Mouse (Mus musculus) MEL (cell line): Measurements from ENCODE around the gene Smim24. TPM values are rescaled to one million over a fixed set of nuclear protein-coding genes. Genes with fewer than 3 reads are reported as not detected.

Experiments
- DNase-seq: peaks from one replicate; pipeline ENCODE4 v3.0.0; 2011; ENCODE audit warnings: low read depth, low spot score
- H3K27ac ChIP-seq: 2 replicates; pipeline ENCODE4 v1.5.1; 2012; ENCODE audit warnings: low read depth, mild to moderate bottlenecking, control low read depth, low read length, moderate library complexity; ENCODE audit not compliant: control insufficient read depth
- H3K27me3 ChIP-seq, 2 experiments: fragments of 150-350 bp in 1 of 2; sonication (generic) in 1 of 2; 2 replicates each; pipeline ENCODE4 v1.6.1; 2012; ENCODE audit warnings: low read length in 2 of 2, mild to moderate bottlenecking in 2 of 2, improper control_type of control experiment in 1 of 2, moderate library complexity in 1 of 2; ENCODE audit not compliant: insufficient read depth in 2 of 2, control insufficient read depth in 1 of 2
- H3K36me3 ChIP-seq, 2 experiments: 2 replicates each; pipeline ENCODE4 v1.6.1; 2012 to 2014; ENCODE audit warnings: low read length in 2 of 2, improper control_type of control experiment in 1 of 2, inconsistent platforms in 1 of 2, mild to moderate bottlenecking in 1 of 2; ENCODE audit not compliant: insufficient read depth in 2 of 2, control insufficient read depth in 1 of 2
- H3K4me1 ChIP-seq, 2 experiments: fragments of 150-350 bp in 1 of 2; sonication (generic) in 1 of 2; 2 replicates each; pipeline ENCODE4 v1.6.1; 2012; ENCODE audit warnings: low read length in 2 of 2, improper control_type of control experiment in 1 of 2, mild to moderate bottlenecking in 1 of 2; ENCODE audit not compliant: insufficient read depth in 2 of 2, control insufficient read depth in 1 of 2
- H3K4me3 ChIP-seq, 2 experiments: fragments of 150-350 bp in 1 of 2; sonication (generic) in 1 of 2; 2 replicates each; pipeline ENCODE4 v1.5.1; 2012; ENCODE audit warnings: low read depth in 2 of 2, low read length in 2 of 2, mild to moderate bottlenecking in 2 of 2, moderate library complexity in 2 of 2, control low read depth in 1 of 2, improper control_type of control experiment in 1 of 2; ENCODE audit not compliant: control insufficient read depth in 1 of 2, insufficient read depth in 1 of 2
- H3K79me2 ChIP-seq: 2 replicates; pipeline ENCODE4 v1.6.1; 2012; ENCODE audit warnings: mild to moderate bottlenecking, low read length, moderate library complexity; ENCODE audit not compliant: control insufficient read depth, poor library complexity, insufficient read depth
- H3K9ac ChIP-seq: 2 replicates; pipeline ENCODE4 v1.6.1; 2012; ENCODE audit warnings: low read depth, mild to moderate bottlenecking, control low read depth, low read length, moderate library complexity; ENCODE audit not compliant: control insufficient read depth, poor library complexity, severe bottlenecking
- H3K9me3 ChIP-seq: fragments of 150-350 bp; sonication (generic); replicated peaks from 2 replicates; pipeline ENCODE4 v1.6.1; 2012; ENCODE audit warnings: mild to moderate bottlenecking, low read length, improper control_type of control experiment, moderate library complexity; ENCODE audit not compliant: insufficient read depth
- BHLHE40 ChIP-seq: IDR thresholded peaks from 2 replicates; pipeline ENCODE4 v1.6.1; 2012; ENCODE audit warnings: low read depth, mild to moderate bottlenecking, inconsistent platforms, low read length, improper control_type of control experiment, borderline replicate concordance
- CHD1 ChIP-seq: IDR thresholded peaks from 2 replicates; pipeline ENCODE4 v1.6.1; 2012; ENCODE audit warnings: low read depth, mild to moderate bottlenecking, inconsistent platforms, low read length, improper control_type of control experiment
- CHD2 ChIP-seq: IDR thresholded peaks from 2 replicates; pipeline ENCODE4 v1.6.1; 2011; ENCODE audit warnings: low read length, improper control_type of control experiment
- E2F4 ChIP-seq: IDR thresholded peaks from 2 replicates; pipeline ENCODE4 v1.6.1; 2011; ENCODE audit warnings: low read depth, low read length, improper control_type of control experiment, borderline replicate concordance
- ELF1 ChIP-seq: IDR thresholded peaks from 2 replicates; pipeline ENCODE4 v1.6.1; 2014; ENCODE audit warnings: low read depth, mild to moderate bottlenecking, inconsistent platforms, low read length, improper control_type of control experiment, moderate library complexity
- EP300 ChIP-seq, 2 experiments: IDR thresholded peaks; 2 replicates each; pipeline ENCODE4 v1.6.1; 2011; ENCODE audit warnings: improper control_type of control experiment in 2 of 2, low read length in 2 of 2, low read depth in 1 of 2, mild to moderate bottlenecking in 1 of 2
- GABPA ChIP-seq: IDR thresholded peaks from 2 replicates; pipeline ENCODE4 v1.6.1; 2012; ENCODE audit warnings: low read depth, mild to moderate bottlenecking, inconsistent platforms, low read length, improper control_type of control experiment, moderate library complexity
- GATA1 ChIP-seq: IDR thresholded peaks from 2 replicates; pipeline ENCODE4 v1.6.1; 2011; ENCODE audit warnings: low read depth, low read length, improper control_type of control experiment
- HCFC1 ChIP-seq: IDR thresholded peaks from 2 replicates; pipeline ENCODE4 v1.6.1; 2012; ENCODE audit warnings: low read depth, mild to moderate bottlenecking, inconsistent platforms, low read length, improper control_type of control experiment, moderate library complexity
- JUND ChIP-seq: IDR thresholded peaks from 2 replicates; pipeline ENCODE4 v1.6.1; 2011; ENCODE audit warnings: low read depth, mild to moderate bottlenecking, improper control_type of control experiment, low read length
- KAT2A ChIP-seq: conservative IDR thresholded peaks from 2 replicates; pipeline ENCODE4 v1.6.1; 2012; ENCODE audit warnings: low read depth, low read length, improper control_type of control experiment, inconsistent platforms
- MAZ ChIP-seq: IDR thresholded peaks from 2 replicates; pipeline ENCODE4 v1.6.1; 2012; ENCODE audit warnings: low read depth, mild to moderate bottlenecking, inconsistent platforms, low read length, improper control_type of control experiment
- NELFE ChIP-seq: IDR thresholded peaks from 2 replicates; pipeline ENCODE4 v1.6.1; 2011; ENCODE audit warnings: low read depth, low read length, improper control_type of control experiment
- NRF1 ChIP-seq: IDR thresholded peaks from 2 replicates; pipeline ENCODE4 v1.6.1; 2014; ENCODE audit warnings: low read depth, mild to moderate bottlenecking, inconsistent platforms, low read length, improper control_type of control experiment, moderate library complexity; ENCODE audit not compliant: poor library complexity, insufficient read depth, severe bottlenecking
- POLR2AphosphoS2 ChIP-seq: IDR thresholded peaks from 2 replicates; pipeline ENCODE4 v1.6.1; 2011; ENCODE audit warnings: low read length, improper control_type of control experiment
- POLR2AphosphoS5 ChIP-seq: IDR thresholded peaks from 2 replicates; pipeline ENCODE4 v1.6.1; 2012; ENCODE audit warnings: low read depth, borderline replicate concordance, mild to moderate bottlenecking, inconsistent platforms, low read length, moderate library complexity, mixed read lengths
- RCOR1 ChIP-seq: IDR thresholded peaks from 2 replicates; pipeline ENCODE4 v1.6.1; 2012; ENCODE audit warnings: low read depth, mild to moderate bottlenecking, inconsistent platforms, low read length, improper control_type of control experiment
- TAL1 ChIP-seq: IDR thresholded peaks from 2 replicates; pipeline ENCODE4 v1.6.1; 2012; ENCODE audit warnings: mild to moderate bottlenecking, inconsistent platforms, low read length, moderate library complexity, mixed read lengths
- TBP ChIP-seq: IDR thresholded peaks from 2 replicates; pipeline ENCODE4 v1.8.0; 2011; ENCODE audit warnings: low read depth, low read length, improper control_type of control experiment
- UBTF ChIP-seq: IDR thresholded peaks from 2 replicates; pipeline ENCODE4 v1.6.1; 2012; ENCODE audit warnings: low read depth, mild to moderate bottlenecking, inconsistent platforms, low read length, improper control_type of control experiment, moderate library complexity, borderline replicate concordance; ENCODE audit not compliant: insufficient read depth
- USF1 ChIP-seq: IDR thresholded peaks from 2 replicates; pipeline ENCODE4 v1.6.1; 2014; ENCODE audit warnings: low read depth, mild to moderate bottlenecking, inconsistent platforms, low read length, improper control_type of control experiment, moderate library complexity
- ZKSCAN1 ChIP-seq: IDR thresholded peaks from 2 replicates; pipeline ENCODE4 v1.6.1; 2012; ENCODE audit warnings: low read depth, mild to moderate bottlenecking, inconsistent platforms, low read length, improper control_type of control experiment, moderate library complexity
- ZMIZ1 ChIP-seq: IDR thresholded peaks from 2 replicates; pipeline ENCODE4 v1.6.1; 2012; ENCODE audit warnings: low read depth, mild to moderate bottlenecking, inconsistent platforms, low read length, improper control_type of control experiment, moderate library complexity
- ZNF384 ChIP-seq: IDR thresholded peaks from 2 replicates; pipeline ENCODE4 v1.6.1; 2012; ENCODE audit warnings: low read depth, mild to moderate bottlenecking, inconsistent platforms, low read length, improper control_type of control experiment
- polyA plus RNA-seq, 2 experiments: library from polyadenylated mRNA; stranded (reverse) in 1 of 2; unstranded in 1 of 2; fragments of >175 nt in 1 of 2; fragments of >200 nt in 1 of 2; gene quantifications; 2 replicates each; pipeline versions ENCODE4 v1.2.1 to v1.2.4; 2012; ENCODE audit warnings: low replicate concordance in 2 of 2, low read depth in 1 of 2; ENCODE audit not compliant: insufficient read length in 2 of 2, insufficient read depth in 1 of 2, missing spikeins in 1 of 2
- total RNA-seq: library from RNA; depleted of rRNA; stranded (reverse); fragments of 300-350 nt; gene quantifications from 2 replicates; pipeline ENCODE4 v1.2.3, GENCODE M21; 2012

The Smim24 gene
- total and polyA plus RNA-seq, 3 experiments: 6.7 to 29.5 TPM; not detected in 1

GRCm38 (mm10) chr10:81364666-81365065, 28.2 kb upstream of the Smim24 start:
- Histone ChIP-seq H3K9ac (no peak overlapping the region), H3K4me3 (no peak overlapping the region), H3K36me3 (peaks cover 0 to 3% of the 10 kb centered on the region in 2 experiments; a peak in 1 of 4 replicates), H3K79me2 (peaks cover 3% of the 10 kb centered on the region; the same call in 1 of the 2 replicates), H3K4me1 (peaks cover 0 to 5% of the 10 kb centered on the region in 2 experiments; a peak in 1 of 4 replicates), H3K27ac (no peak overlapping the region), H3K9me3 (no peaks in the 10 kb centered on the region), H3K27me3 (no peaks in the 10 kb centered on the region)
- DNase-seq: no peak
- TF ChIP-seq UBTF (no peak), GATA1 (no peak), BHLHE40 (no peak), MAZ (no peak), KAT2A (no peak), JUND (no peak), ELF1 (no peak), USF1 (no peak), HCFC1 (no peak), ZMIZ1 (no peak; the same call in 1 of the 2 replicates), TBP (no peak), GABPA (no peak), ZKSCAN1 (no peak), E2F4 (no peak), ZNF384 (no peak), EP300 (IDR thresholded peaks at IDR 0.05; ENCODE audit: low read depth in 1 of 2, low read length in 2 of 2) (no peak)

DNA sequence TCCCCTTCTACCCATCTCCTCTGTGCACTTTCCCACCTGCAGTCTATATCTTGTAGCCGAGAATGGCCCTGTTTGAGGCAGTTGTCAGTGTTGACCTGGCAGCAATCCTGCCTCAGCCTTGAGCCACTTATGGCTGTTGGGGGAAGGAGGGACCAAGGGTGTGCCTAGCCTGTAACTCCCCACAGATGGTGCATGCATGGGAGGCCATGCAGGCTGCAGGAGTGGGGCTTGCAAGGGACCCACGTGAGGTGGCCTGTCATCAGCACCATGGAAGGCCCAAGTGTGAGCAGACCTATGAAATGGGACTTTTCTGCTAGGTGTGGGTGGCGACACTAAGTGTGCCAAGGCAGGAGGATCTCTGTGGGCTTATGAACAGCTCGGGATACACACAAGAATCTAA, 27.8 kb upstream of the Smim24 start:
- Histone ChIP-seq H3K27me3 (no peaks in the 10 kb centered on the region), H3K4me3 (no peak overlapping the region), H3K4me1 (peaks cover 0 to 5% of the 10 kb centered on the region in 2 experiments; a peak in 1 of 4 replicates), H3K9ac (no peak overlapping the region), H3K79me2 (no peaks in the 10 kb centered on the region), H3K9me3 (no peaks in the 10 kb centered on the region), H3K27ac (no peak overlapping the region), H3K36me3 (peaks cover 0 to 3% of the 10 kb centered on the region in 2 experiments; a peak in 1 of 4 replicates)
- no peak for DNase-seq
- TF ChIP-seq NELFE (peak; percentile 41; the same call in 1 of the 2 replicates), TAL1 (no peak), POLR2AphosphoS5 (peak; percentile 83; the same call in 1 of the 2 replicates), CHD2 (peak; percentile 49; the same call in 1 of the 2 replicates), MAZ (0 out of 2 replicates have a peak, but pooled peaks have one; percentile 17), NRF1 (no peak), JUND (no peak), RCOR1 (no peak), CHD1 (no peak), GABPA (no peak), UBTF (no peak), POLR2AphosphoS2 (peak; percentile 48; the same call in 1 of the 2 replicates)
